10 mouse cellular contexts compared by ENCODE assay signal in genomic region chr11:89066750-89067149, GRCm38 (mm10). TPM values are rescaled to one million over a fixed set of nuclear protein-coding genes. Genes with fewer than 3 reads are reported as not detected.
DNase-seq lines count a peak whose midpoint lies in the region; ATAC-seq and TF ChIP-seq lines count a peak whose summit lies in the region.
"Had no signal": no experiment of that assay in that cellular context is flagged by ENCODE, and none has a peak within 500 bp of the region (broad histone marks: within the 10 kb centered on the region; RNA-seq: fewer than 3 reads in every experiment).

Dgke (minus strand) TSS chr11:89066850.

- H3K36me3 ChIP-seq in CH12.LX (replicated peaks in 1 of 2; ENCODE audit: control insufficient read depth in 1 of 2, insufficient read depth in 1 of 2, low read length in 1 of 2): no peaks in the 10 kb centered on the region

- dilution Hi-C loops in CH12.LX (cut with MboI; ENCODE audit: extremely low pct_ligation_motif_present, extremely low pct_unique_long_range_greater_than_20kb, low sequenced_read_pairs): no loop called here

- no peaks in the 10 kb centered on the region for H3K27me3 ChIP-seq in CH12.LX (replicated peaks)

- DNase-seq in heart, postnatal 4 days: no peak
- DNase-seq in heart, postnatal 25 days (ENCODE audit: low spot score): no peak
- DNase-seq in CH12.LX (ENCODE audit: extremely low read depth): no peak
- DNase-seq in adrenal gland, adult 8-10 months: no peak
- DNase-seq in left cerebral cortex, adult 8-10 months (ENCODE audit: low spot score in 2 of 2): no peak
- DNase-seq in right cerebral cortex, postnatal 14 days: no peak
- DNase-seq in spleen, postnatal 14 days (ENCODE audit: low spot score in 2 of 2): no peak
- DNase-seq: kidney, postnatal 4 days had no signal

- H3K27ac ChIP-seq in CH12.LX (ENCODE audit: insufficient read depth, low read depth): no peak within 1 kb of the TSS

- no peak for ATAC-seq in megakaryocyte-erythroid progenitor cell, adult 5-6 weeks (replicated peaks; ENCODE audit: low FRiP score, low TSS enrichment, poor library complexity, severe bottlenecking)

- peaks cover 3% of the 10 kb centered on the region for H3K9me3 ChIP-seq in CH12.LX (replicated peaks; ENCODE audit: low read length)

- no peak within 1 kb of the TSS for H3K9ac ChIP-seq in CH12.LX (ENCODE audit: insufficient read depth, low read depth)

- no peak for TF ChIP-seq POLR2A in CH12.LX (IDR thresholded peaks at IDR 0.05; ENCODE audit: low read depth, low read length)

- in situ Hi-C loops in CH12.LX (cut with MboI; ENCODE audit: low pct_ligation_motif_present, low pct_unique_long_range_greater_than_20kb, low sequenced_read_pairs): no loop called here

- TF ChIP-seq EP300 in CH12.LX (IDR thresholded peaks at IDR 0.05; ENCODE audit: low read length): no peak

- H3K79me2 ChIP-seq in CH12.LX (replicated peaks; ENCODE audit: control insufficient read depth, extremely low read depth, insufficient read depth, poor library complexity, severe bottlenecking): no peaks in the 10 kb centered on the region

- H3K4me2 ChIP-seq in CH12.LX (ENCODE audit: insufficient read depth, low read depth, poor library complexity, severe bottlenecking): no peak within 1 kb of the TSS
- H3K4me2 ChIP-seq: heart, embryonic 11.5 days had no signal

- H3K4me1 ChIP-seq in CH12.LX (ENCODE audit: control insufficient read depth in 1 of 2, insufficient read depth in 2 of 2): peaks cover 0 to 27% of the 10 kb centered on the region in 2 experiments; a peak in 2 of 4 replicates

- TF ChIP-seq RAD21 in CH12.LX (IDR thresholded peaks at IDR 0.05; ENCODE audit: low read depth, low read length): no peak

- TF ChIP-seq CTCF in CH12.LX (conservative IDR thresholded peaks at IDR 0.05 in 1 of 2, IDR thresholded peaks at IDR 0.05 in 1 of 2; ENCODE audit: low read depth in 2 of 2, low read length in 2 of 2): no peak

- H3K4me3 ChIP-seq in CH12.LX (replicated peaks in 1 of 3; ENCODE audit: low read depth in 2 of 3, low read length in 2 of 3, poor library complexity in 1 of 3): no peak within 1 kb of the TSS

- intact Hi-C loops in heart, postnatal 25 days (cut with DNase I): no loop called here

TF ChIP-seq in CH12.LX, 34 proteins besides CTCF, POLR2A, EP300 and RAD21:
- TF ChIP-seq POLR2AphosphoS2 (IDR thresholded peaks at IDR 0.05; ENCODE audit: low read depth, low read length): no peak
- TF ChIP-seq HCFC1 (IDR thresholded peaks at IDR 0.05; ENCODE audit: low read depth, low read length): no peak
- TF ChIP-seq PAX5 (IDR thresholded peaks at IDR 0.05; ENCODE audit: low read length): no peak
- no peak for TF ChIP-seq KAT2A (IDR thresholded peaks at IDR 0.05; ENCODE audit: insufficient replicate concordance, low read length)
- TF ChIP-seq ETS1 (conservative IDR thresholded peaks at IDR 0.05; ENCODE audit: low read depth, low read length): no peak
- TF ChIP-seq MXI1 (IDR thresholded peaks at IDR 0.05; ENCODE audit: low read depth, low read length): no peak

RNA-seq across cellular contexts. Expression of gene Dgke, which starts in this region (rescaled TPM):
- total RNA-seq in heart, postnatal 4 days (2021): 10 to 100 TPM; 12.4 to 13.6 TPM
- 10 to 100 TPM in 1 of 2 experiments, 1 to 10 TPM in 1; 9.4 to 10.6 TPM for total RNA-seq in heart, postnatal 25 days (2021)
- total RNA-seq in CH12.LX (2012; rRNA removed) (4.8 and 5.8 TPM in 2 replicates), CH12.LX (2014; rRNA removed) (13.4 and 14.3 TPM in 2 replicates)
- 15.0 and 17.0 TPM in 2 replicates for polyA plus RNA-seq in CH12.LX (2012; ENCODE audit: insufficient read length, low read depth)
- 10 to 100 TPM; 10.7 to 17.0 (median 14.3) TPM for total RNA-seq in adrenal gland, adult 8-10 months (2022)
- total RNA-seq in left cerebral cortex, adult 8-10 months (2022): 10 to 100 TPM; 50.3 to 60.2 (median 53.3) TPM
- total RNA-seq in megakaryocyte-erythroid progenitor cell, adult 5-6 weeks (2014; fragmentation: Nextera tagmentation): 5.8 and 6.9 TPM in 2 replicates
- total RNA-seq in megakaryocyte-erythroid progenitor cell, adult 5-6 weeks (2017): 5.4 and 6.2 TPM in 2 replicates
